ENCODE assay signal across 17 mouse cellular contexts in the genomic region with DNA sequence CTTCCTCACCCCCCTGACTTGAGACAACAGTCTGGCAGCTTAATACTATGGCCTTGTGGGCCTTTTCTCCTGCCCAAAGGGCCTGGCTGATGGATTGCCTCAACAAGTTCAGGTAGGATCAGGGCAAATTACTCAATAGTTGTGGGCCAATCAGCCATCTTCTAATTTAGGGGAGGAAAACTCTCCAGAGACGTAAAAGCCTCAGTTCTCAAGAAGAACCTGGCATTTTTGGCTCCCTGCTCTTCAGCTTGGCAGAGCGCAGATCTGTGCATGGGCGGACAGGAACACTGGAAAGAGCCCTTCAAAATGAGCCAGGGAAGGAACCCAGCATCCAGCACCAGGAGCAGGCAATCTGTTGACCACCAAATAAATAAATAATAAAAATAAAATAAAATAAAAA. TPM values are rescaled to one million over a fixed set of nuclear protein-coding genes. Genes with fewer than 3 reads are reported as not detected.
"Had no signal": no experiment of that assay in that cellular context is flagged by ENCODE, and none has a peak within 500 bp of the region (broad histone marks: within the 10 kb centered on the region; RNA-seq: fewer than 3 reads in every experiment).

No protein-coding gene starts in this region.

- H3K27ac ChIP-seq: liver, embryonic 13.5 days; macrophage; midbrain, embryonic 12.5 days; midbrain, embryonic 15.5 days; neural tube, embryonic 12.5 days; neural tube, embryonic 15.5 days; stomach, embryonic 15.5 days had no signal

- H3K9ac ChIP-seq: liver, embryonic 13.5 days; lung, embryonic 14.5 days; midbrain, embryonic 12.5 days; midbrain, embryonic 15.5 days; neural tube, embryonic 12.5 days; neural tube, embryonic 15.5 days; stomach, embryonic 15.5 days had no signal

- H3K4me2 ChIP-seq: liver, embryonic 13.5 days; lung, embryonic 14.5 days; midbrain, embryonic 12.5 days; midbrain, embryonic 15.5 days; neural tube, embryonic 12.5 days; neural tube, embryonic 15.5 days; stomach, embryonic 15.5 days had no signal

- H3K4me3 ChIP-seq: liver, embryonic 13.5 days; midbrain, embryonic 12.5 days; midbrain, embryonic 15.5 days; neural tube, embryonic 12.5 days; neural tube, embryonic 15.5 days; stomach, embryonic 15.5 days had no signal

- DNase-seq: kidney, adult 9 months; kidney, postnatal 14 days; kidney, postnatal 4 days; liver, embryonic 13.5 days; lung, embryonic 14.5 days; right cerebral cortex, adult 18-20 months; right cerebral cortex, postnatal 25 days; spleen, adult 18-20 months; thymus, postnatal 25 days had no signal

- H3K4me1 ChIP-seq: midbrain, embryonic 12.5 days; midbrain, embryonic 15.5 days; neural tube, embryonic 12.5 days; neural tube, embryonic 15.5 days; stomach, embryonic 15.5 days had no signal

- H3K9me3 ChIP-seq: liver, embryonic 13.5 days; midbrain, embryonic 12.5 days; midbrain, embryonic 15.5 days; neural tube, embryonic 12.5 days; neural tube, embryonic 15.5 days; stomach, embryonic 15.5 days had no signal

- H3K36me3 ChIP-seq: midbrain, embryonic 15.5 days had no signal

- ATAC-seq: lung, postnatal 0 days; midbrain, embryonic 15.5 days had no signal

- H3K27me3 ChIP-seq: liver, embryonic 13.5 days; midbrain, embryonic 12.5 days; midbrain, embryonic 15.5 days; neural tube, embryonic 12.5 days; neural tube, embryonic 15.5 days; stomach, embryonic 15.5 days had no signal

RNA-seq across cellular contexts. Expression of a gene that starts 6.1 kb away (rescaled TPM):
- total RNA-seq: megakaryocyte, adult 5-6 weeks had no signal
- polyA plus RNA-seq: macrophage had no signal
